ENCODE assay signal across 7 mouse cellular contexts in genomic region chr6:108457516-108458181, GRCm38 (mm10).
A peak's percentile ranks its signal among the peaks of the same experiment; 100 is the strongest.
DNase-seq lines count a peak whose midpoint lies in the region; ATAC-seq lines count a peak whose summit lies in the region.

No protein-coding gene starts in this region.

- peak; percentile 55 for DNase-seq in retina, postnatal 1 day
- no peak for DNase-seq in retina, embryonic 14.5 days (ENCODE audit: low spot score)
- DNase-seq in fibroblast of lung, adult 2 months (ENCODE audit: low read depth), result peak; percentile 70
- no peak for DNase-seq in thymus, postnatal 4 days
- no peak for DNase-seq in adrenal gland, postnatal 36 days

- H3K27ac ChIP-seq in kidney, embryonic 16.5 days (ENCODE audit: low read length), result peak overlapping the region; percentile 89
- peak overlapping the region; percentile 48; the same call in 1 of the 2 replicates for H3K27ac ChIP-seq in neural tube, embryonic 15.5 days (replicated peaks)

- H3K9me3 ChIP-seq in kidney, embryonic 16.5 days (ENCODE audit: low read length), result no peaks in the 10 kb centered on the region
- H3K9me3 ChIP-seq in neural tube, embryonic 15.5 days (replicated peaks), result no peaks in the 10 kb centered on the region

- no peaks in the 10 kb centered on the region for H3K36me3 ChIP-seq in kidney, embryonic 16.5 days (ENCODE audit: insufficient read depth, low read length)
- H3K36me3 ChIP-seq in neural tube, embryonic 15.5 days, result no peaks in the 10 kb centered on the region

- no peaks in the 10 kb centered on the region for H3K27me3 ChIP-seq in kidney, embryonic 16.5 days (ENCODE audit: insufficient read depth, low read length)
- no peaks in the 10 kb centered on the region for H3K27me3 ChIP-seq in neural tube, embryonic 15.5 days (replicated peaks)

- H3K9ac ChIP-seq in kidney, embryonic 16.5 days (replicated peaks; ENCODE audit: low read length), result no peak overlapping the region
- no peak overlapping the region for H3K9ac ChIP-seq in neural tube, embryonic 15.5 days (replicated peaks)

- H3K4me2 ChIP-seq in kidney, embryonic 16.5 days (replicated peaks; ENCODE audit: low read depth, low read length), result 0 out of 2 replicates have a peak overlapping the region, but pooled peaks have one; percentile 45
- H3K4me2 ChIP-seq in neural tube, embryonic 15.5 days, result no peak overlapping the region

- ATAC-seq in kidney, embryonic 16.5 days (ENCODE audit: low FRiP score, low TSS enrichment), result peak; percentile 33; the same call in 1 of the 2 replicates
- no peak for ATAC-seq in neural tube, embryonic 15.5 days (ENCODE audit: low FRiP score)

- H3K4me3 ChIP-seq in kidney, embryonic 16.5 days (ENCODE audit: low read length), result no peak overlapping the region
- H3K4me3 ChIP-seq in neural tube, embryonic 15.5 days (replicated peaks), result no peak overlapping the region

- peaks cover 47% of the 10 kb centered on the region for H3K4me1 ChIP-seq in kidney, embryonic 16.5 days (ENCODE audit: insufficient read depth, low read length)
- H3K4me1 ChIP-seq in neural tube, embryonic 15.5 days, result peaks cover 23% of the 10 kb centered on the region

- WGBS in kidney, embryonic 16.5 days, result 34% methylated on average over 14 of the region's 14 CpGs
- 53% methylated on average over 14 of the region's 14 CpGs for WGBS in neural tube, embryonic 15.5 days

Comparison
In these comparisons a context has a peak if more than half of its experiments do, and no peak if none do; other contexts are left out.
1. DNase-seq: peak in retina, postnatal 1 day (single experiment) and fibroblast of lung, adult 2 months (single experiment); none in retina, embryonic 14.5 days (single experiment), thymus, postnatal 4 days (single experiment) and adrenal gland, postnatal 36 days (0 of 2).